Mouse (Mus musculus): Measurements from ENCODE around the gene Tusc2.

- TF ChIP-seq POLR2A (IDR thresholded peaks at IDR 0.05; ENCODE audit: insufficient read length, low read depth) (no peak), USF1 (IDR thresholded peaks at IDR 0.05; ENCODE audit: low read depth) (no peak)
These were observed 24.8 kb upstream of the Tusc2 start for GRCm38 (mm10) chr9:107538231-107538630.
